Mouse (Mus musculus) lung, postnatal 14 days (tissue): ENCODE data around the gene Gstp3.
A peak's percentile ranks its signal among the peaks of the same experiment; 100 is the strongest.

Source experiments
- DNase-seq: peaks from one replicate; pipeline ENCODE4 v3.0.0; 2021

Gene Gstp3

DNA sequence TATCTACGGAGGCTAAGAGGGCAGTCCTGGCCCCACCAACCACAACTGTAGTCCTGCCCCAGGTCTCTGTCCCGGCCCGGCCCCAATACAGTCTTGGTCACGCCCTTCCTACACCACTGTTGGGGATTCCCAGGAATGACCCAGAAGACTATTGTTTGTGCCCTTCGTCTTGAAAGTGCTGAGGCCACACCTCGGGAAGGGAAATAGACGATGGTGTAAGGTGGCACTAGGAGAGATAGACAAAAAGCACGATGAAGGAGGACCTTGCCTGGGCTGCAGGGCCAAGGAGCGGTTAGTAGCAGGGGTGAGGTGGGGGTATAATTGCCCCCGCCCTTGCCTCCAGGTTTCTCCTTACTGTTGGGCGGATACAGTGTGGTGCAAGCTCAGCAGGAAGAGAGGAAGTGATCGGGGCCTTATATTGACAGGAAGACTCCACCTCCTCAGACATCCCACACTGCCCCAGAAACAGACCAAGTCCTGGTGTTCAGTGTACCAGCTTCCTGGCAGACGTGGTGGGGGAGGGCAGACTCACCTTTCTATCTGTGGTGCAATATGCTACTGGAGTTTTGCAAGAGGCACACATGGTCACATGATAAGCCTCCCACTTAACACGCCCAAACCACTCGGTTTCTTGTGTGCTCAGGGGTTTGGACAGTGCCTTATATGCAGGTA is at the start of gene Gstp3:
Gene Gstp3, minus strand, starts transcription at position 501 of the 672 bp plus-strand sequence.
- peak; percentile 26 for DNase-seq

DNA sequence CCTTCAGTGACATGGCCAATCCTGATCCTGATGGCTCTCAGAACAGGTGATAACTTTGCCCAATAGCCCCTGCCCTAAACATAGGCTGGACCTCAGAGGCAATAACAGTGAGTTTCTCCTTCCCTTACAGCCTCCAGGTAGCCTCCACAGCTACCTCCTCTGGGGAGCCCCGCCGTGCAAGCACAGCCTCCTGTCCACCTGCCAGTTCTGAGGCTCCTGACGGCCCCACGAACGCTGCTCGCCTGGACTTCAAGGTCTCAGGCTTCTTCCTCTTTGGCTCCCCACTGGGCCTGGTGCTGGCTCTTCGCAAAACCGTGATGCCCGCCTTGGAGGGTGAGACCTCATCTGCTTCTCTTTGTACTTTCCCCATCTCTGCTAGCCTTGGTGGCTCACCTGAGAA is 49.2 kb upstream of the Gstp3 start:
- DNase-seq: no peak

GRCm38 (mm10) chr19:4106654-4107053 is 47.3 kb upstream of the Gstp3 start:
- DNase-seq: no peak

- DNase-seq: no peak
Observed at GRCm38 (mm10) chr19:4104675-4105194, 45.4 kb upstream of the Gstp3 start.

DNA sequence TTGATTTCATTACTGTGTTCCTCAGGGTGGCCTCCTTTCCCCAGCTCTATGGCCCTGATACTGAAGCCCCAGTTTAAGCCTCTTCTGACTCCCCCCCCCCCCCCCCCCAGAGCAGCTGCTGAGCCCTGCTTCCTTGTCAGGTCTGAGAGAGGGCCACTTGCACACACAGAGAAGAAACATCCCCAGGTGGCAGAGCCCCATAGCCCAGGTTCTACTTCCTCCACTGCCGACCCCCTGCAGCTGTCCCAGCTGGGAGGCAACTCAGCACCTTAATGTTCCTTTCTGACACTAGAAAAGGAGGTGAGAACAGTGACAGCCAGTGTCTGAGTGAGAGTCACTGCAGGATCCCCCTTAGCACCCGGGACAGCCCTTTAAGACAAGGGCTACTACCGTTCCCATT is 44.4 kb upstream of the Gstp3 start:
- no peak for DNase-seq

- DNase-seq: no peak
Observed at GRCm38 (mm10) chr19:4103294-4103693, 43.9 kb upstream of the Gstp3 start.

- DNase-seq: no peak
Observed at GRCm38 (mm10) chr19:4102626-4103025, 43.3 kb upstream of the Gstp3 start.

DNA sequence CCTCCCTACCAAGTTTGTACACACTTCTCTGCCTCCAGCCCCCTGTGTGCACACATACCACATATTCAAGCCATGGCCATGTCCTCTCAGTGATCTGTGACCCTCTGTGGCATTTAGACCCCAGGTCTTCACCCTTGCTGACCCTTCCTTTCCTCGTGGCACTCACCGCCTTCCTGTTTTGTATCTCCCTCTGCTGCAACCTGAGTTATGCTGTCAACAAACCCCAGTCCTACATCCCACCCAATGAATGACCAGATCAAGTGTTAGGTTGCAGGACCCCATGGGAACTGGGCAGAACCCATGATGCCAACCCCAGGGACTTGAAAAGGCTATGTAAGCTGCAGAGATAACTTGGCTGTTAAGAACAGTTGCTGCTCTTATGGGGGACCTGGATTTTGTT is 42.7 kb upstream of the Gstp3 start:
- no peak for DNase-seq

DNA sequence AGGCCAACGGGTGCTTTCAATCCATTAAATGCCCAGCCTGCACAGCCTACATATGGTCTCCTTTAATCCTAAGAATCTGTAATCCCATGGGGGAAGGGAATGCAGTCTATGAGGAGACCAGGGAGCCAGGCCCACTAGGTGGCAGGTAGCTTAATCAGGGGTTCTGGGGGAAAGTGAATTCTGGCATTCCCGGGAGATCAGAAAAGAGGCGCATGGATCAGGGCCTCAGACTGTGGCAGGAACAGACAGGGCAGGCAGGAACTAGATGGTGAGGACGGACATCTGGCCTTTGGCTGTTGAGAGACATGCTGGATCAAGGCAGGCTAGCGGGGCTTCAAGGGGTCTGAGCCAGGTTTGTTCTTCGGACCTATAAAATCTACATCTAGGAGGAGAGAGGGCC is 42.1 kb upstream of the Gstp3 start:
- no peak for DNase-seq

DNA sequence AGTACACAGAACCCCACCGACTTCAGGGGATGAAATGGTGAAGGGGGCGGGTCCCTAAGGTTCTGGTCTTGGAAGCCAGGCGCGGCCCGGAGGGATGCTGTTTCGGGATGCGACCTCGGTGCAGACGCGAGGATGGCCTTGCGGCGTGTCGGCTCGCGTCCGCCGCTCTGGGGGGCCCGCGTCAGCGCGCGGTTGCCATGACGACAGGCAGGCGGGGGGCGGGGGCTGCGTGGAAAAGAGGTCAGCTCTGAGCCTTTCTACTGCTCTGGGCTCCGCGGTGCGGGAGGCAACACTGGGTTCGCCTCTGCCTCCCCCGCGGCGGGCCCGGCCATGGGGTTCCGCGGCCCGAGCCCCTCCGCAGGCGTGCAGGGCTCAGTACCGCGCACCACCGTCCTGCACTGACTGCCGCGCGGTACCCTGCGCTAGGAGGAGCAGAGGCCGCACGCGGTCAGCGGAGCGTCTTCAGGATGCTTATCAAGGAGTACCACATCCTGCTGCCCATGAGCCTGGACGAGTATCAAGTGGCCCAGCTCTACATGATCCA is 41.4 kb upstream of the Gstp3 start:
- no peak for DNase-seq

- DNase-seq: peak; percentile 85
Observed at GRCm38 (mm10) chr19:4099837-4100717, 40.7 kb upstream of the Gstp3 start, which contains the start of gene Pitpnm1. Gene Pitpnm1 (plus strand): TSS chr19:4099998.

DNA sequence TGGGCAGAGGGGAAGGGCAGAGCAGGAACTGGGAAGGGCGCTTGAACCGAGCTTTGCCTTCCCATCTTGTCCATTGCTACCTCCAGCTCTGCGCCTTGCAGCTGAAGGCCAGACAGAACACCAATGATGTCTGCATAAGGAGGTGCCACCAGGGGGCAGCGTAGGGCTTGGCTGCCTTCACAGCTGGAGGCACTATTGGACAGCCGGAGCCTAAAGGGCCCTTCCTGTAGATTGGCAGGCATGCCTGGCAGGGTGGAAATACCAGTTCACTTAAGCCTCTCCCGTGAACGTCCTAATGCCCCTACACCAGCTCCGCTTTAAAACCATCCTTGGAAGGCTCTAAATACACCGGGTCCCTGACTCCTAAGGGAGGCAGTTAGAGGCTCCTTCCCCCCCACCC is 39.7 kb upstream of the Gstp3 start:
- peak; percentile 98 for DNase-seq

GRCm38 (mm10) chr19:4098426-4098825 is 39.1 kb upstream of the Gstp3 start:
- no peak for DNase-seq

DNA sequence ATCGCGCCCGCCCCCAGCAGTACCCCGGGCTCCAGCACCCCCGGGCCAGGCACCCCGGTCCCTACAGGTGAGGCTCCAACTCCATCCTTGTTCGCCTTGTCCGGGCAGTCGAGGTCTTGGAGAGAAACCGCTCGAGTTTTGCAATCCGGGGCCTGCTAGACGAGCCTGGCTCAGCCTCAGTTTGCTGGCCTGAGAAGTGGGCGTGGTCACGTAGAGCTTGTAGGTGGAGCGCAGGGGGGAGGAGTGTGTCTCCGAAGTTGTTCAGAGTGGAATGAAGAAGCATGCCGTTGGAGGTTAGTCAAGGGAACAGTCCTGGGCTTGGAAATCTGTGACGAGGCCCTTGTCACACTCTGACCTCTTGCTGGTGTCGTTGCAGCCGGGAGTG is 38.1 kb upstream of the Gstp3 start:
- DNase-seq: peak; percentile 84

GRCm38 (mm10) chr19:4096642-4097440 is 37.5 kb upstream of the Gstp3 start, which contains the start of gene Cdk2ap2:
Gene Cdk2ap2 (plus strand): TSS chr19:4097182.
- peak; percentile 99 for DNase-seq

DNA sequence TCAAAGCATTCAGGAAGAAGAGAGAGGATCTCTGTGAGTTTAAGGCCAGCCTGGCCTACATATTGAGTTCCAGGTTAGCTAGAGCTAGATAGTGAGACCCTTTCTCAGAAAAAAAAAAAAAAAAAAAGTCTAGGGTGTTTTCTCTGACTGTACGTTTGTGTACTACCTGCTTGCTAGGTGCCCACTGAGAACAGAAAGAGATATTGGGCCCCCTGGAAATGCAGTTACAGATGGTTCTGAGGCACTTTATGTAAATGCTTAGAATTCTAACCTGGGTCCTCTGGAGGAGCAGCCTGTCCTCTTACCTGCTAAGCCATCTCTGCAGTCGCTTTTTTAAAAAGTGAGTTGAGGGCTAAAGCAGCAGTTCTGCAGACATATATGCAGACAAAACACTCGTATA is 36.4 kb upstream of the Gstp3 start:
- DNase-seq: no peak

GRCm38 (mm10) chr19:4094774-4095303 is 35.5 kb upstream of the Gstp3 start:
- no peak for DNase-seq

DNA sequence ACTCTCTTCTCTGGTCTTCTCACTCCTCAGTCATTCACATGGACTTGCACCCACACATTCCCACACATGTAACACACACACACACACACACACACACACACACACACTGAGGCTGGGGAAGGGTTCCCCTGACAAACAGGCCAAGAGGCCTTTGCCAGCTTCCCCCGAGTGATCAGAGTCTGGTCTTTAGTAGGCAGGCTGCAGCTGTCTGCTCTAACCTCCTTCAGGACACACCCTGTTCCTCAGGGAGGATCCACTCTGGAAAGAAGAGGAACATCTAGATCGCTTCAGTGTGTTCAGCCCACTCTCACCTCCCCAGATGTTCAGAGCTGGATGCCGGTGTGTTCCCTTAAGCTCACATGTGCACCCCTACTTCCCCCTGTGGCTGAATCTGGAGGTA is 35.0 kb upstream of the Gstp3 start:
- no peak for DNase-seq

- DNase-seq: no peak
Observed at GRCm38 (mm10) chr19:4093772-4094171, 34.4 kb upstream of the Gstp3 start.

DNA sequence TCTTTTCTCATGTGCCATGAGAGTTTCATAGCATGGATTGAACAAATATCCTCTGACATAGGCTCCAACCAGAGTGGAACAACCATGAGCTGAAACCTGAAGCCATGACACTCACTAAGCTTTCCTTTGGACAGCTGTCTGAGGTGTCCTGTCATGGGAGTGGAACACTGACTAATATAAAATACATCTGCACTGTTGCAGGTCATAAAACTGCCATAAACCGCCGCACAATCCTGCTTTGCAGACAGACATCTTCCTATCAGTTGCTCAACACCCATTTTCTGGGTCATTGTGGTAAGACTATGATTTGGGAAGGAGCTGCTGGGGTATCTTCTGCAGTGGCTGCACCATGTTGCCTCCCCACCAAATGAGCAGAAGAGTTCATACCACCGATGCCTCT is 33.4 kb upstream of the Gstp3 start:
- DNase-seq: no peak

- DNase-seq: no peak
Observed at GRCm38 (mm10) chr19:4091383-4091782, 32.0 kb upstream of the Gstp3 start.

DNA sequence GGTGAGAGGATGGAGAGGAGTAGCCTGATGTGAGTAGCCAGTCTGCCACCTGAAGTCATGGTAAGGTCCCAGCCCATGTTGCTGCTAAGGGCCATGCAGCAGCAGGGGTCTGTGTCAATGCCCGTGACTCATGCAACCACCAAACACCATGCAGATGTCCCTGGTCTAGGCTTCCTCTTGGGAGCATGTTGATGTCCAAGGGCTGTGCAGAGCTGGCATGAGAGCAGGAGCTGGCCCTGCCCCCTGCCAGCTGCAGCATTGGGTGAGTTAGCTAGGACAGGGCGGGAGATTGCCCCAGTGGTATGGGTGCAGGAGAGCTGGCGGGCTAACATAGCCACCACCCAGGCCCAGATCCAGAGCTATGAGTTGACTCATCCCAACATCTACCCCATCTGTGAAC is 31.1 kb upstream of the Gstp3 start:
- DNase-seq: no peak

GRCm38 (mm10) chr19:4089128-4089527 is 29.8 kb upstream of the Gstp3 start:
- no peak for DNase-seq
